Mouse (Mus musculus) heart, embryonic 10.5 days (tissue): Measurements from ENCODE around the gene Vegfb. TPM values are rescaled to one million over a fixed set of nuclear protein-coding genes. Genes with fewer than 3 reads are reported as not detected.

Source experiments
- DNase-seq: peaks from one replicate; pipeline ENCODE4 v3.0.0-alpha.2; 2017; ENCODE audit warnings: low spot score
- H3K27ac ChIP-seq: fragments of 300-500 bp; sonication (generic); 2 replicates; pipeline ENCODE4 v1.5.1; 2016; ENCODE audit warnings: mild to moderate bottlenecking
- H3K27me3 ChIP-seq: fragments of 300-500 bp; sonication (generic); 2 replicates; pipeline ENCODE4 v1.6.1; 2016; ENCODE audit warnings: mild to moderate bottlenecking; ENCODE audit not compliant: poor library complexity, insufficient read depth, severe bottlenecking
- H3K36me3 ChIP-seq: fragments of 300-500 bp; sonication (generic); 2 replicates; pipeline ENCODE4 v1.6.1; 2016; ENCODE audit warnings: mild to moderate bottlenecking, moderate library complexity
- H3K4me1 ChIP-seq: fragments of 300-500 bp; sonication (generic); 2 replicates; pipeline ENCODE4 v1.6.1; 2016; ENCODE audit warnings: mild to moderate bottlenecking
- H3K4me3 ChIP-seq: fragments of 300-500 bp; sonication (generic); 2 replicates; pipeline ENCODE4 v1.5.1; 2016; ENCODE audit warnings: mild to moderate bottlenecking, moderate library complexity
- H3K9me3 ChIP-seq: fragments of 300-500 bp; sonication (generic); 2 replicates; pipeline ENCODE4 v1.6.1; 2016; ENCODE audit warnings: mild to moderate bottlenecking, moderate library complexity
- WGBS: fragments of 180-500 bp; shearing (Covaris S2); methylation state at CpG from one replicate; pipeline ENCODE4 v1.1.7; 2016; 5-methylcytosine and 5-hydroxymethylcytosine counted together
- polyA plus RNA-seq: library from polyadenylated mRNA; unstranded; fragments of >200 nt; fragmentation: Nextera tagmentation; extraction: Ambion mirVana; gene quantifications from 2 replicates; pipeline ENCODE4 v1.2.1, GENCODE M21; 2016

The Vegfb gene
- polyA plus RNA-seq, 1 experiment from 2014 or later = 53.0 TPM

- H3K4me3 ChIP-seq = peak overlapping the region; percentile 88
- peaks cover 36% of the 10 kb centered on the region for H3K27me3 ChIP-seq
- 21% methylated on average over 29 of the region's 29 CpGs for WGBS
- H3K27ac ChIP-seq = peak overlapping the region; percentile 96
- peaks cover 39% of the 10 kb centered on the region for H3K4me1 ChIP-seq
- H3K9me3 ChIP-seq = no peaks in the 10 kb centered on the region
- peaks cover 8% of the 10 kb centered on the region; the same call in 1 of the 2 replicates for H3K36me3 ChIP-seq
- no peak for DNase-seq
These were observed 46.8 kb downstream of the Vegfb start for GRCm38 (mm10) chr19:6940396-6941351.

GRCm38 (mm10) chr19:6939106-6940002 is 48.1 kb downstream of the Vegfb start:
- 86% methylated on average over 20 of the region's 20 CpGs for WGBS
- DNase-seq = no peak
- Histone ChIP-seq H3K27me3 (peaks cover 49% of the 10 kb centered on the region), H3K36me3 (no peaks in the 10 kb centered on the region), H3K9me3 (no peaks in the 10 kb centered on the region), H3K27ac (no peak overlapping the region), H3K4me3 (no peak overlapping the region), H3K4me1 (peaks cover 42% of the 10 kb centered on the region)

- no peak overlapping the region for H3K27ac ChIP-seq
- no peak for DNase-seq
- no peaks in the 10 kb centered on the region for H3K9me3 ChIP-seq
- peaks cover 64% of the 10 kb centered on the region for H3K27me3 ChIP-seq
- 75% methylated on average over 16 of the region's 16 CpGs for WGBS
- no peak overlapping the region for H3K4me3 ChIP-seq
- peaks cover 52% of the 10 kb centered on the region for H3K4me1 ChIP-seq
- H3K36me3 ChIP-seq = no peaks in the 10 kb centered on the region
These were observed 49.6 kb downstream of the Vegfb start for GRCm38 (mm10) chr19:6937541-6938465.

- H3K36me3 ChIP-seq = no peaks in the 10 kb centered on the region
- H3K4me3 ChIP-seq = no peak overlapping the region
- peaks cover 79% of the 10 kb centered on the region for H3K27me3 ChIP-seq
- peaks cover 38% of the 10 kb centered on the region for H3K4me1 ChIP-seq
- no peak overlapping the region for H3K27ac ChIP-seq
- DNase-seq = no peak
- WGBS = 17% methylated on average over 3 of the region's 3 CpGs
- H3K9me3 ChIP-seq = no peaks in the 10 kb centered on the region
These were observed 51.2 kb downstream of the Vegfb start for GRCm38 (mm10) chr19:6936299-6936698.

- Histone ChIP-seq H3K9me3 (no peaks in the 10 kb centered on the region), H3K4me1 (peaks cover 21% of the 10 kb centered on the region), H3K27ac (peak within 1 kb of the TSS; percentile 63; the same call in 1 of the 2 replicates), H3K36me3 (no peaks in the 10 kb centered on the region), H3K4me3 (peak within 1 kb of the TSS; percentile 60), H3K27me3 (peaks cover 86% of the 10 kb centered on the region)
- no peak for DNase-seq
- 9% methylated on average over 23 of the region's 23 CpGs for WGBS
These were observed 53.1 kb downstream of the Vegfb start, which contains the start of gene Kcnk4 for GRCm38 (mm10) chr19:6934195-6934977. Gene Kcnk4, minus strand, starts transcription at chr19:6934515.

- peaks cover 21% of the 10 kb centered on the region for H3K4me1 ChIP-seq
- no peaks in the 10 kb centered on the region for H3K9me3 ChIP-seq
- peak overlapping the region; percentile 63; the same call in 1 of the 2 replicates for H3K27ac ChIP-seq
- 5% methylated on average over 58 of the region's 58 CpGs for WGBS
- no peak for DNase-seq
- peaks cover 86% of the 10 kb centered on the region for H3K27me3 ChIP-seq
- H3K4me3 ChIP-seq = peak overlapping the region; percentile 60
- no peaks in the 10 kb centered on the region for H3K36me3 ChIP-seq
These were observed 53.8 kb downstream of the Vegfb start for GRCm38 (mm10) chr19:6933436-6934194.

- Histone ChIP-seq H3K4me1 (peaks cover 20% of the 10 kb centered on the region), H3K9me3 (no peaks in the 10 kb centered on the region), H3K27me3 (peaks cover 87% of the 10 kb centered on the region), H3K4me3 (peak overlapping the region; percentile 60), H3K27ac (no peak overlapping the region), H3K36me3 (no peaks in the 10 kb centered on the region)
- WGBS = 27% methylated on average over 4 of the region's 4 CpGs
- DNase-seq = no peak
These were observed 54.4 kb downstream of the Vegfb start for GRCm38 (mm10) chr19:6933102-6933435.

Other genes starting within 250 kb of the Vegfb start
- 10.1 and 14.7 TPM in 2 replicates for gene Rps6ka4, start 147.0 kb downstream of the Vegfb start, polyA plus RNA-seq
- 0.38 and 0.63 TPM in 2 replicates for gene Ccdc88b, start 129.4 kb downstream of the Vegfb start, polyA plus RNA-seq
- 89.9 and 116 TPM in 2 replicates for gene Trmt112, start 78.0 kb downstream of the Vegfb start, polyA plus RNA-seq
- 166 and 169 TPM in 2 replicates for gene Prdx5, start 77.5 kb downstream of the Vegfb start, polyA plus RNA-seq
- 23.1 and 29.4 TPM in 2 replicates for gene Esrra, start 65.8 kb downstream of the Vegfb start, polyA plus RNA-seq
- gene Catsperz, start 62.3 kb downstream of the Vegfb start, polyA plus RNA-seq = 2.3 and 2.4 TPM in 2 replicates
- 0.25 and 0.32 TPM in 2 replicates for gene Kcnk4, start 53.1 kb downstream of the Vegfb start, polyA plus RNA-seq
- 61.3 and 62.0 TPM in 2 replicates for gene Bad, start 45.8 kb downstream of the Vegfb start, polyA plus RNA-seq
- 20.3 and 23.3 TPM in 2 replicates for gene Gpr137, start 45.2 kb downstream of the Vegfb start, polyA plus RNA-seq
- gene Ppp1r14b, start 12.7 kb downstream of the Vegfb start, polyA plus RNA-seq = 169 and 191 TPM in 2 replicates
- gene Plcb3, start 11.2 kb downstream of the Vegfb start, polyA plus RNA-seq = 26.1 and 31.9 TPM in 2 replicates
- 110 and 131 TPM in 2 replicates for gene Fkbp2, start 7.2 kb downstream of the Vegfb start, polyA plus RNA-seq
- 24.6 and 29.5 TPM in 2 replicates for gene Dnajc4, start 4.9 kb upstream of the Vegfb start, polyA plus RNA-seq
- gene Nudt22, start 8.5 kb upstream of the Vegfb start, polyA plus RNA-seq = 23.9 and 25.2 TPM in 2 replicates
- gene Trpt1, start 8.5 kb upstream of the Vegfb start, polyA plus RNA-seq = 11.3 and 16.7 TPM in 2 replicates
- 10.6 and 22.7 TPM in 2 replicates for gene Fermt3, start 31.8 kb upstream of the Vegfb start, polyA plus RNA-seq
- 320 and 388 TPM in 2 replicates for gene Stip1, start 52.3 kb upstream of the Vegfb start, polyA plus RNA-seq
- 8.0 and 12.4 TPM in 2 replicates for gene Macrod1, start 69.2 kb upstream of the Vegfb start, polyA plus RNA-seq
- 0.53 and 1.0 TPM in 2 replicates for gene Flrt1, start 118.1 kb upstream of the Vegfb start, polyA plus RNA-seq
- gene Otub1, start 218.7 kb upstream of the Vegfb start, polyA plus RNA-seq = 198 and 212 TPM in 2 replicates
- 1,294 and 1,907 TPM in 2 replicates for gene Cox8a, start 230.0 kb upstream of the Vegfb start, polyA plus RNA-seq